Mouse (Mus musculus) brain, embryonic 14.5 days (tissue): ENCODE measurements around the gene Nrap. TPM values are rescaled to one million over a fixed set of nuclear protein-coding genes. Genes with fewer than 3 reads are reported as not detected.

Experiments used
- DNase-seq: peaks from one replicate; pipeline ENCODE4 v3.0.0-alpha.2; 2011; ENCODE audit warnings: low read depth
- CTCF ChIP-seq: fragments of 200-500 bp; IDR thresholded peaks from 2 replicates; pipeline ENCODE4 v1.5.1; 2012; ENCODE audit warnings: inconsistent platforms, mild to moderate bottlenecking, moderate library complexity, borderline replicate concordance; ENCODE audit not compliant: insufficient read depth, insufficient read length; ENCODE audit errors: extremely low read depth
- POLR2A ChIP-seq: fragments of 200-500 bp; IDR thresholded peaks from 2 replicates; pipeline ENCODE4 v1.6.1; 2012; ENCODE audit warnings: mild to moderate bottlenecking, inconsistent platforms, borderline replicate concordance; ENCODE audit not compliant: poor library complexity, insufficient read depth, insufficient read length, severe bottlenecking; ENCODE audit errors: extremely low read depth
- polyA plus RNA-seq: library from polyadenylated mRNA; depleted of rRNA; stranded (reverse); fragments of >200 nt; gene quantifications from 2 replicates; pipeline ENCODE4 v1.2.3, GENCODE M21; 2012

Nrap gene
- polyA plus RNA-seq, 1 experiment = 0.42 TPM

DNA sequence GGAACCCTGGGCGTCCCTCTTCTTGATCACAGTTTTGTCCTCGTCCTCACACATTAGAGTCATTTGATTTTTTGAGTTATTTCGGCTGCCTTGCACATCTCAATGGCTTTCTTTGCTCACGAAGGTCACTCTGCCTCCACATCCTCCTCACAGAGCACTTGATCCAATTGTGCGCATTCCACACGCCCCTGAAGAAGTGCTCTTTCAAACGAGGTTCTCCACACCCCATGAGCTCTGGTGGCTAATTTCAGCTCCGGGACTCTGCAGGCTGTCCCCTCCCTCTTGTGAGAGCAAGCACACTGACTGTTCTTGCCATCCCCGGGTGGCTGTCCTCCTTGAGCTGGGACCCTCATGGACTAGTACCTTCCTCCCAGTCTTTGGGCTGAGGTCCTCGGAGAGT, 64.2 kb downstream of the Nrap start:
- TF ChIP-seq POLR2A (no peak), CTCF (no peak)
- peak; percentile 35 for DNase-seq

GRCm38 (mm10) chr19:56321303-56321920, 68.4 kb downstream of the Nrap start:
- TF ChIP-seq CTCF (no peak), POLR2A (no peak)
- DNase-seq = peak; percentile 50

DNA sequence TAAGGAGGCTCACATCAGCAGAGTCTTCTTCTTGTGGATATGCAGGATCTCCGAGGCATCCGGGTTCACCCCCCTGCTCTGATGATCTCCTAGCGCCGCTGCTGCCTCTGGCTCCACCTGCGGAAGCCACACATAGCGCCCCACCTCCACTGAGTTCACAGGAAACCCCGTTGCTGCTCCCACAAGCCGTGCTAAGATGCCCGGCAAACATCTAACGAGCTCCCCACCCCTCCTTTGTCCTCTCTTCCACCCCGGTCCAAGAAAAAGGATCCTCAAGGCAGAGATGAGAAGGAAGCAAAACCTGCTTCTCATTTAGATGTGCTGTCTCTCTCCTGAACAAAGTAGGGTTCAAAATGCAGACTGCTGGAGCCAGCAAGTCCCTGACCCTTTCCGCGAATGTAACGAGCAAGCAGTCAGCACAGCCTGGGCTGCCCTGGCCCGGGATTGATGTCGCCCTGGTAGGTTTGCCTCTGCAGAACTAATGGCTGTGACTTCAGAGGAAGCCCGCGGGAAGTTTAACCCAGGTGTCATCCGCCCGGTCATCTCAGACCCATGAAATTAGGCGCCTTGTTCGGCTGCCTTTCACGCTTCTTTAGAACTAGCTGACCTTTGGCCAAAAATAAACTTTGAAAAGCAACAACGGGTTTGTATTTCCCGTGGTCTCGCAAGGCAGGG, 69.5 kb downstream of the Nrap start:
- TF ChIP-seq CTCF (no peak), POLR2A (no peak)

GRCm38 (mm10) chr19:56319629-56320028, 70.2 kb downstream of the Nrap start:
- no peak for TF ChIP-seq POLR2A
- TF ChIP-seq CTCF = no peak

More for the DNA sequence above, 69.5 kb downstream of the Nrap start:
- peak; percentile 73 for DNase-seq

GRCm38 (mm10) chr19:56319219-56319618, 70.6 kb downstream of the Nrap start:
- DNase-seq = no peak
- TF ChIP-seq POLR2A (no peak), CTCF (no peak)

More at GRCm38 (mm10) chr19:56319629-56320028, 70.2 kb downstream of the Nrap start:
- no peak for DNase-seq

- TF ChIP-seq CTCF (no peak), POLR2A (no peak)
- no peak for DNase-seq
Measured at GRCm38 (mm10) chr19:56316531-56316930, 73.3 kb downstream of the Nrap start.

GRCm38 (mm10) chr19:56300835-56301234, 89.0 kb downstream of the Nrap start:
- TF ChIP-seq CTCF = no peak
- TF ChIP-seq POLR2A = no peak
- DNase-seq = no peak

DNA sequence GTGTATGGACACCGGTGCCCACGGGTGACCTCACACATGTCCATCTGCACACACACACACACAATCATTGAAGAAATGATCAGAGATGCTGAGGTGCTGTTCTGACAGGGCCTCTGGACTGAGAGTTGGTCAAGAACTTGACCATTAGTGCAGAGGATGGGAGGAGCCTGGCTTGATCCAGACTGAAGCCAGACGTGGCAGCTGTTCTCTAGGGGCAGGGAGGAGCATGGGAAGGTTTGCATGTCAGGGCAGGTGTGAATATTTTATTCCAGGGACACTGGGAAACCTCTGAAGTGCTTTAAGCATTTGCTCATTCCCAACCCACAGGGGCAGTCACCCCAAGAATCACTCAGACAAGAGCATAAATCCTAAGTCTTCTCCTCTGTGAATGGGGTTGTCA, 92.6 kb downstream of the Nrap start:
- TF ChIP-seq CTCF (no peak), POLR2A (no peak)
- no peak for DNase-seq

- TF ChIP-seq POLR2A (no peak), CTCF (no peak)
- no peak for DNase-seq
Measured at GRCm38 (mm10) chr19:56296668-56297067, 93.2 kb downstream of the Nrap start.

DNA sequence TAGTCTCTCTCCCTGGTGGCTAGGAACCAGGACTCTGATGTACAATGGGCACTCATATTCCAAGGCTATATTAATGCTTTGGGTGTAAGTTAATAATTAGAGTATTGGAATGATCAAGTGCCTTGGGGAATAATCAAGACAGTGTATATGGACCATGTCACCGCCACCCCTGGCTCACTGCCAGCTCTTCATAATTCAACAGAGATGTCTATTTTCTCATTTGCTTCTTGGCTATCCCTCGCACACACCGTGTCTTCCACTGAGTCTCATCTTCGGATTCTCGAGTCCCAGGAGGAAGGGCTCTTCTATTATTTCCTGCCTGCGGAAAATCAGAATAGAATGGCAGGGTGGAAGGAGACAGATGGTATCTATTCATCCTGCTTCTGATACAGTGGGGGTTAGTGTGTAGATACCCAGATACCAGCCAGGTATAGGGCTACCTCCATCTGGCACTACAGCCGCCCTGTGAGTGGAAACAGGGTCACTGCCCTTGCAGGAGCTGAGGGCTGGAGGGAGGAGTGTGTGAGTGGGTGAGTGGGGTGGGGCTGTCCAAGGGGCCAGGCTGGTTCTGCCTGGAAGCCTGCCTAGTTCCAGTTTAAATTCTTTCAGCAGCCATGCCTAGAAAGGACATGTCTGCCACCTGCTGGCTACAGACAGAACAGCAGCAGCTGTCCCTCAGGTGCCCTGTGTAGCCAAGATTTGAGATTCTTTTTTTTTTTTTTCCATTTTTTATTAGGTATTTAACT, 95.0 kb downstream of the Nrap start:
- DNase-seq = peak; percentile 87

GRCm38 (mm10) chr19:56292335-56292734, 97.5 kb downstream of the Nrap start:
- peak; percentile 28 for DNase-seq
- no peak for TF ChIP-seq POLR2A
- TF ChIP-seq CTCF = peak; percentile 45; the same call in 1 of the 2 replicates

More for the DNA sequence above, 95.0 kb downstream of the Nrap start:
- TF ChIP-seq POLR2A = no peak
- peak; percentile 81 for TF ChIP-seq CTCF

DNA sequence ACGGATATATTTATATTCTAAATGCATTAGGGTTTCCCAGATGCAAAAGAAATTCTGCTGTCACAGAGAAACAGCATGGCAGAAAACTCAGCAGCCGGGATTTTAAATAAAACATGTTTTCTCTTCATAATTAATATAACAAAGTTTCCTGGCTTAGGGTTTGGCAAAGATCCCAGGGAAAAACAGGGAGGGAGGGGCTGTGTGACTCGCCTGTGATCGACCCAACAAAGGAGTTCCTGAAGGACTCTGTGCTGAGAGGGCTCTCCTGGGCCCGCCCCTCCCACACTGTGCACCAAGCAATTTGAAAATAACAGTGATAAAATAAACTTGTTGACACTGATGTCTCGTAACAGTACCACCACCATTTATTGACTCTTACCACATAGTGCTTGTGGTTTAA, 97.9 kb downstream of the Nrap start:
- TF ChIP-seq CTCF (no peak), POLR2A (no peak)
- DNase-seq = peak; percentile 69

DNA sequence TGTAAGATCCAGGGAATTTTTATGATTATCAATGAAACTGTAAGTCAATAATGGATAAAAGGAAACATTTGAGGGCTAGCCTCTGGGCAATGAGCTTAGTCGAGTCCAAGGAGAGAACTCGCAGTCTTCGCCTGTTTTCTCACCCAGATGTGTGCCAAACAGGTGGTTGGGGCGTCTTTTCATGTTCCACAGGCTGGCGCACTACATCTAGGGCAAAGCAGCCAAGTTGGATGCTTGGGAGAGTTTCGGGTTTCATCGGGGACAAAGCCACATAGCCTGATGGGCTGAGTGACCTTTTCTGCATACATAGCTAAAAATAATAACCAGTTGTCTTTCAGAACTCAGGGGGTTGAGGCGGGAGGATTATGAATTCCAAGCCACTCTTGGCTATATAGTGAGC, 100.2 kb downstream of the Nrap start:
- TF ChIP-seq POLR2A (no peak), CTCF (no peak)

More for the DNA sequence above, 100.2 kb downstream of the Nrap start:
- no peak for DNase-seq
